Mouse (Mus musculus): ENCODE results near the gene Kcnh5.

DNA sequence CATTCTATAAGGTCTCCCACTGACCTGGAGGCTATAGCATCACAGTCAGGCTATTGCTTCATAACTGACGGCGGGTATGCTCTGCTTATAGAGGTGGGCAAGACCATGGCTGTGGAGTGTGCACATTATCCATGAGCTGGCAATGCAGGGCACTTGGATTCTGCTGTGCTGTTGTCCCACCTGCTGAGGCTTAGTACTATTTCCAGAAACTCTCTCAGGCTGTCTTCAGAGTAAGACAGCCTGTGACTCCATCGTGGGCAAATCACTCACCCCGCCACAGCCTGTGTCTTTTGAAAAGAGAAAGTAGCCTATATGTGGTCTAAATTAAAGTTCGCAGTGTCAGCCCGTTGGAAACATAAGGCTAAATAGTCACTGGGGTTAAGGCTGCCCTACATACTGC lies 295.8 kb downstream of the Kcnh5 start:
- TF ChIP-seq CTCF (IDR thresholded peaks at IDR 0.05) (no peak), POLR2A (IDR thresholded peaks at IDR 0.05; ENCODE audit: insufficient read depth, low read depth, low read length) (no peak), EP300 (IDR thresholded peaks at IDR 0.05; ENCODE audit: insufficient read depth, low read depth, low read length) (no peak)
